Mouse (Mus musculus): Measurements from ENCODE around the gene Adgrv1. TPM values are rescaled to one million over a fixed set of nuclear protein-coding genes. Genes with fewer than 3 reads are reported as not detected.

Adgrv1 gene
- polyA plus RNA-seq (2014; fragmentation: Nextera tagmentation; extraction: Ambion mirVana): 0.91 and 1.0 TPM in 2 replicates

GRCm38 (mm10) chr13:81632720-81633415 is at the start of gene Adgrv1:
TSS of gene Adgrv1 (minus strand) at chr13:81633154.
- H3K9ac ChIP-seq (ENCODE audit: low read length): no peak within 1 kb of the TSS
- no peaks in the 10 kb centered on the region for H3K36me3 ChIP-seq (ENCODE audit: control insufficient read depth, insufficient read depth, low read length)
- no peaks in the 10 kb centered on the region for H3K4me1 ChIP-seq (replicated peaks; ENCODE audit: control insufficient read depth, insufficient read depth, low read length)
- 1% methylated on average over 42 of the region's 42 CpGs for WGBS
- H3K4me3 ChIP-seq (ENCODE audit: low read depth, low read length): peak within 1 kb of the TSS; percentile 34
- peak within 1 kb of the TSS; percentile 68 for H3K4me2 ChIP-seq (ENCODE audit: low read length)
- H3K9me3 ChIP-seq (ENCODE audit: control insufficient read depth, low read length): no peaks in the 10 kb centered on the region
- no peak within 1 kb of the TSS for H3K27ac ChIP-seq (ENCODE audit: low read depth)
- DNase-seq (ENCODE audit: low spot score): peak; percentile 75
- peaks cover 20% of the 10 kb centered on the region for H3K27me3 ChIP-seq (replicated peaks; ENCODE audit: control insufficient read depth, insufficient read depth, low read length)
- ATAC-seq (replicated peaks; ENCODE audit: low FRiP score, low TSS enrichment, low read depth): peak; percentile 100

GRCm38 (mm10) chr13:81675333-81675732 is 42.4 kb upstream of the Adgrv1 start:
- H3K27me3 ChIP-seq (replicated peaks; ENCODE audit: control insufficient read depth, insufficient read depth, low read length): no peaks in the 10 kb centered on the region
- no peak overlapping the region for H3K4me3 ChIP-seq (ENCODE audit: low read depth, low read length)
- peaks cover 18% of the 10 kb centered on the region for H3K36me3 ChIP-seq (ENCODE audit: control insufficient read depth, insufficient read depth, low read length)
- H3K9me3 ChIP-seq (ENCODE audit: control insufficient read depth, low read length): no peaks in the 10 kb centered on the region
- no peaks in the 10 kb centered on the region for H3K4me1 ChIP-seq (replicated peaks; ENCODE audit: control insufficient read depth, insufficient read depth, low read length)
- H3K4me2 ChIP-seq (ENCODE audit: low read length): no peak overlapping the region
- ATAC-seq (replicated peaks; ENCODE audit: low FRiP score, low TSS enrichment, low read depth): no peak
- no peak overlapping the region for H3K9ac ChIP-seq (ENCODE audit: low read length)
- H3K27ac ChIP-seq (ENCODE audit: low read depth): no peak overlapping the region
- WGBS: 74% methylated on average over 8 of the region's 8 CpGs
- DNase-seq (ENCODE audit: low spot score): no peak

GRCm38 (mm10) chr13:81667713-81668112 is 34.8 kb upstream of the Adgrv1 start:
- H3K4me1 ChIP-seq (replicated peaks; ENCODE audit: control insufficient read depth, insufficient read depth, low read length): no peaks in the 10 kb centered on the region
- peaks cover 60% of the 10 kb centered on the region for H3K36me3 ChIP-seq (ENCODE audit: control insufficient read depth, insufficient read depth, low read length)
- ATAC-seq (replicated peaks; ENCODE audit: low FRiP score, low TSS enrichment, low read depth): no peak
- no peak for DNase-seq (ENCODE audit: low spot score)
- no peak overlapping the region for H3K27ac ChIP-seq (ENCODE audit: low read depth)
- H3K27me3 ChIP-seq (replicated peaks; ENCODE audit: control insufficient read depth, insufficient read depth, low read length): no peaks in the 10 kb centered on the region
- WGBS: 89% methylated on average over 5 of the region's 5 CpGs
- no peak overlapping the region for H3K4me2 ChIP-seq (ENCODE audit: low read length)
- H3K9me3 ChIP-seq (ENCODE audit: control insufficient read depth, low read length): no peaks in the 10 kb centered on the region
- H3K4me3 ChIP-seq (ENCODE audit: low read depth, low read length): no peak overlapping the region
- H3K9ac ChIP-seq (ENCODE audit: low read length): no peak overlapping the region

DNA sequence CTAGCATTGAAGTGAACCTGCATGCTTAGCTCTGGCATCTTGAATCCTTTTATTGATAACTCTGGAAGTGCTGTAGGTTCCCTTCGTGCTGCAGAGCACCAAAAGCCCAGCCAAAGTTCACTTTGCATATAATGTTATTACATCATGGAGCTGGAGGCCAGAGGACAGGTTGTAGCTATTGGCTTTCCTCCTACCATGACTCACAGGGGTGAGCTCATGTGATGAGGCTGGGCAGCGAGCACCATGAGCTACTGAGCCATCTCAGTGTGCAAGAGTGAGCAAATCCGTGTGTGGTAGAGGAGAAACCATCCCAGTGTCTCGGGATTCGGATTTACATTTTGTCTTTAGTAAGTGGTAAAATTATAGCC is 31.4 kb upstream of the Adgrv1 start:
- Histone ChIP-seq H3K4me2 (ENCODE audit: low read length) (no peak overlapping the region), H3K27me3 (replicated peaks; ENCODE audit: control insufficient read depth, insufficient read depth, low read length) (no peaks in the 10 kb centered on the region), H3K9me3 (ENCODE audit: control insufficient read depth, low read length) (no peaks in the 10 kb centered on the region), H3K36me3 (ENCODE audit: control insufficient read depth, insufficient read depth, low read length) (peaks cover 44% of the 10 kb centered on the region), H3K4me1 (replicated peaks; ENCODE audit: control insufficient read depth, insufficient read depth, low read length) (0 out of 2 replicates have a peak, but pooled peaks cover 3% of the 10 kb centered on the region), H3K4me3 (ENCODE audit: low read depth, low read length) (no peak overlapping the region), H3K9ac (ENCODE audit: low read length) (no peak overlapping the region), H3K27ac (ENCODE audit: low read depth) (no peak overlapping the region)
- ATAC-seq (replicated peaks; ENCODE audit: low FRiP score, low TSS enrichment, low read depth) (no peak), DNase-seq (ENCODE audit: low spot score) (no peak)
- WGBS: 88% methylated on average over 5 of the region's 5 CpGs

DNA sequence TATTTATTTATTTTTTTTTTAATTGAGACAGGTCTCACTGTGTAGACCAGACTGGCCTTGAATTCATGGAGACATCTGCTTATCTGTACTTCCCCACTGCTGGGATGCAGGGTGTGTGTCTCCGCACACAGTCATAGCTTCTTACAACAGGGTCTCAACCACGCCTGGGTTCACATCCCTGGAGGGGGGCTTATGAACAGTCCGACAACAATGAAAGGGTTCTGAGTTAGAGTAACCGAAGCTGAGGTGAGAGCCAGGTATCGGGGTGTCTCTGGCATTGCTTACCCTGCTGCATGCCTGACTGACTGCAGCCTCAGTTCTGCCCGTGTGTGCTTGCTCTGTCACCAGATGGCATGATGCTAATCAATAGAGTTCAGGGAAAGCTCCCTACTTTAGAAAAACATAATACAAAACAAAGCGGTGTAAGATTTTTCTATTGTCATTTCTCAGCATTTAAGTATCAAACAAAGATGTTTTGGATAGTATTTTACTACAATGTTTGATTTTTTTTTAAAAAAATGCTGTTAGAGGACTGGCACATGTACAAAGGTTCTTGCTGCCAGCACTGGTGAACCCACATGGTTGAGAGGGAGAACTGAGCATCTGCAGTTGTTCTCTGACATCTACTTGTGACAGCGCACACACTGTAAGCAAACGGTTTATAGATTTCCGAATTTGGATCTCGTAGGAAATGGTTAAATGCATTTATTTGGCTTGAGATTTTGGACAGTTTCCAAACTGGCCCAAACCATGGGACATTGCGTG is 30.8 kb upstream of the Adgrv1 start:
- no peak overlapping the region for H3K9ac ChIP-seq (ENCODE audit: low read length)
- 84% methylated on average over 12 of the region's 12 CpGs for WGBS
- 0 out of 2 replicates have a peak, but pooled peaks have one; percentile 40 for ATAC-seq (replicated peaks; ENCODE audit: low FRiP score, low TSS enrichment, low read depth)

DNA sequence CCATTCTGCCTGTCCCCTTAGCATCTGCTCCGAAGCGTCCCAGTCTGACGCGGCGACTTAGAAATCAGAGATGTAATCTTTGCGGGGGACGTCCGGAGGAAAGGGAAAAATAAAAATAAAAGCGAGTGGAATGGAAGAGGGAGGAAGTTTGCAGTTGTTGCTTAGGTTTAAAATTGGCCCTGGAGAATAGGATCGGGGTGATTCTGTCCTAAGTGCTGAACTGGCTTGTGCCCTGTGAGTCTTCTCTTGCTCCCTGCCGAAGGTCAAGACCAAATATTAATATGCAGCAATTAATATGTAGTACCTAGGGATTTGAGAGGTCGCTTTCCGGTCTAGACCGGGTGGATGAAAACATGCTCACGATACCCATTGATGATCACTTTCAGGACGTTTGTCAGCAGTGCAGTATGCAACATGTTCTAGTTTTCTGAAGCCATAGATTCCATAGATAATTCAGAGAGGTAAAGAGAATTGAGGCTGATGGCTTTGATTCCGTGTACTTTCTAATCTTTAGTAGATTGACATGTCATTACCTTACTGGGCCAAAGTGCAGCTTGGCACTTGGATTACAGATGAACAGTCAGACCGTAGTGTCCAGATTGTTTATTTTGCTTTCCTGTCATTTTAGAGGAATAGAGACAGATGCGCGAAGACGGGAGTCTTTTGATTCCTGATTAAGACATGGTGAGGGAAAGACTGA is 25.2 kb upstream of the Adgrv1 start:
- WGBS: 5% methylated on average over 21 of the region's 21 CpGs
- Histone ChIP-seq H3K27me3 (replicated peaks; ENCODE audit: control insufficient read depth, insufficient read depth, low read length) (no peaks in the 10 kb centered on the region), H3K9ac (ENCODE audit: low read length) (peak overlapping the region; percentile 80), H3K4me2 (ENCODE audit: low read length) (peak overlapping the region; percentile 56), H3K27ac (ENCODE audit: low read depth) (peak overlapping the region; percentile 84), H3K9me3 (ENCODE audit: control insufficient read depth, low read length) (no peaks in the 10 kb centered on the region), H3K4me3 (ENCODE audit: low read depth, low read length) (peak overlapping the region; percentile 86), H3K4me1 (replicated peaks; ENCODE audit: control insufficient read depth, insufficient read depth, low read length) (peaks cover 18% of the 10 kb centered on the region), H3K36me3 (ENCODE audit: control insufficient read depth, insufficient read depth, low read length) (no peaks in the 10 kb centered on the region)
- DNase-seq (ENCODE audit: low spot score) (no peak), ATAC-seq (replicated peaks; ENCODE audit: low FRiP score, low TSS enrichment, low read depth) (peak; percentile 14)

More for the DNA sequence above, 30.8 kb upstream of the Adgrv1 start:
- Histone ChIP-seq H3K4me3 (ENCODE audit: low read depth, low read length) (no peak overlapping the region), H3K9me3 (ENCODE audit: control insufficient read depth, low read length) (no peaks in the 10 kb centered on the region), H3K27me3 (replicated peaks; ENCODE audit: control insufficient read depth, insufficient read depth, low read length) (no peaks in the 10 kb centered on the region), H3K27ac (ENCODE audit: low read depth) (no peak overlapping the region), H3K36me3 (ENCODE audit: control insufficient read depth, insufficient read depth, low read length) (peaks cover 39% of the 10 kb centered on the region), H3K4me1 (replicated peaks; ENCODE audit: control insufficient read depth, insufficient read depth, low read length) (peaks cover 9% of the 10 kb centered on the region), H3K4me2 (ENCODE audit: low read length) (no peak overlapping the region)
- DNase-seq (ENCODE audit: low spot score): no peak

GRCm38 (mm10) chr13:81657351-81658052 is 24.5 kb upstream of the Adgrv1 start, which contains the start of gene Lysmd3:
TSS of gene Lysmd3 (plus strand) at chr13:81657663.
- Histone ChIP-seq H3K4me1 (replicated peaks; ENCODE audit: control insufficient read depth, insufficient read depth, low read length) (peaks cover 18% of the 10 kb centered on the region), H3K27me3 (replicated peaks; ENCODE audit: control insufficient read depth, insufficient read depth, low read length) (no peaks in the 10 kb centered on the region), H3K4me3 (ENCODE audit: low read depth, low read length) (peak within 1 kb of the TSS; percentile 86), H3K27ac (ENCODE audit: low read depth) (peak within 1 kb of the TSS; percentile 84), H3K36me3 (ENCODE audit: control insufficient read depth, insufficient read depth, low read length) (no peaks in the 10 kb centered on the region), H3K4me2 (ENCODE audit: low read length) (peak within 1 kb of the TSS; percentile 56), H3K9me3 (ENCODE audit: control insufficient read depth, low read length) (no peaks in the 10 kb centered on the region), H3K9ac (ENCODE audit: low read length) (peak within 1 kb of the TSS; percentile 80)
- DNase-seq (ENCODE audit: low spot score): peak; percentile 92
- peak; percentile 100 for ATAC-seq (replicated peaks; ENCODE audit: low FRiP score, low TSS enrichment, low read depth)
- WGBS: under 1% methylated on average over 69 of the region's 73 CpGs

DNA sequence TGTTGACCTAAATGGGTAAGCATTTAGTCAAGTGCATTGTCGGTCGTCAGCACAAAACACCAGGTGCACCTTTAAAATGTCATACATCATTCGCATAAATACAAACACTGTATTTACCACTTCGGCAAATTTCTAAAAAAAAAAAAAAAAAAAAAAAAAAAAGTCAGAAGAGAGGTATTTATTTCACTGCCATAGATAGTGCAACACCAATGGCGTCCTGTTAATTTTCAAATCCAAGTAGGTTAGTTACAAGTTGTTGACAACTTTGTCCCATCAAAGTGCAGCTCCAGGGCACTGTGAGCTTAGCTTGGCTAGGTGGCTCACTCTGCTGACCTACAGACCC is 24.0 kb upstream of the Adgrv1 start:
- H3K27me3 ChIP-seq (replicated peaks; ENCODE audit: control insufficient read depth, insufficient read depth, low read length): no peaks in the 10 kb centered on the region
- H3K4me3 ChIP-seq (ENCODE audit: low read depth, low read length): peak overlapping the region; percentile 86
- H3K4me2 ChIP-seq (ENCODE audit: low read length): peak overlapping the region; percentile 56
- no peaks in the 10 kb centered on the region for H3K9me3 ChIP-seq (ENCODE audit: control insufficient read depth, low read length)
- H3K9ac ChIP-seq (ENCODE audit: low read length): peak overlapping the region; percentile 46
- ATAC-seq (replicated peaks; ENCODE audit: low FRiP score, low TSS enrichment, low read depth): no peak
- no peaks in the 10 kb centered on the region for H3K36me3 ChIP-seq (ENCODE audit: control insufficient read depth, insufficient read depth, low read length)
- H3K27ac ChIP-seq (ENCODE audit: low read depth): peak overlapping the region; percentile 84
- DNase-seq (ENCODE audit: low spot score): no peak
- 20% methylated on average over 5 of the region's 5 CpGs for WGBS
- peaks cover 18% of the 10 kb centered on the region for H3K4me1 ChIP-seq (replicated peaks; ENCODE audit: control insufficient read depth, insufficient read depth, low read length)

Data from intestine, embryonic 14.5 days (tissue).